Mouse (Mus musculus) cortical plate, adult 2 months (tissue): ENCODE measurements around the gene Fam83e. TPM values are rescaled to one million over a fixed set of nuclear protein-coding genes. Genes with fewer than 3 reads are reported as not detected.
A peak's percentile ranks its signal among the peaks of the same experiment; 100 is the strongest.

Experiments used
- H3K27ac ChIP-seq: fragments of 200-500 bp; 2 replicates; pipeline ENCODE4 v1.5.1; 2012; ENCODE audit warnings: low read length, control low read depth, inconsistent platforms; ENCODE audit not compliant: insufficient read depth
- H3K4me1 ChIP-seq: fragments of 200-500 bp; 2 replicates; pipeline ENCODE4 v1.6.1; 2011; ENCODE audit warnings: low read length; ENCODE audit not compliant: control insufficient read depth, insufficient read depth
- H3K4me3 ChIP-seq: fragments of 200-500 bp; 2 replicates; pipeline ENCODE4 v1.5.1; 2011; ENCODE audit warnings: mild to moderate bottlenecking, low read length, control low read depth; ENCODE audit not compliant: insufficient read depth
- CTCF ChIP-seq: fragments of 200-500 bp; IDR thresholded peaks from 2 replicates; pipeline ENCODE4 v1.5.1; 2011; ENCODE audit warnings: mild to moderate bottlenecking, control low read depth, low read length; ENCODE audit not compliant: insufficient read depth; ENCODE audit errors: extremely low read depth
- POLR2A ChIP-seq: fragments of 200-500 bp; IDR thresholded peaks from 2 replicates; pipeline ENCODE4 v1.6.1; 2011; ENCODE audit warnings: mild to moderate bottlenecking, low read length, control low read depth; ENCODE audit not compliant: insufficient read depth; ENCODE audit errors: extremely low read depth
- polyA plus RNA-seq: library from polyadenylated mRNA; depleted of rRNA; stranded (reverse); fragments of >200 nt; gene quantifications from 2 replicates; pipeline ENCODE4 v1.2.3, GENCODE M21; 2012

The Fam83e gene
- polyA plus RNA-seq, 1 experiment: 0.19 TPM

- Histone ChIP-seq H3K4me1 (peaks cover 9% of the 10 kb centered on the region), H3K27ac (no peak overlapping the region), H3K4me3 (peak overlapping the region; percentile 47)
- no peak for TF ChIP-seq POLR2A
- TF ChIP-seq CTCF: no peak
These were observed 7.0 kb upstream of the Fam83e start for GRCm38 (mm10) chr7:45713881-45714520.

DNA sequence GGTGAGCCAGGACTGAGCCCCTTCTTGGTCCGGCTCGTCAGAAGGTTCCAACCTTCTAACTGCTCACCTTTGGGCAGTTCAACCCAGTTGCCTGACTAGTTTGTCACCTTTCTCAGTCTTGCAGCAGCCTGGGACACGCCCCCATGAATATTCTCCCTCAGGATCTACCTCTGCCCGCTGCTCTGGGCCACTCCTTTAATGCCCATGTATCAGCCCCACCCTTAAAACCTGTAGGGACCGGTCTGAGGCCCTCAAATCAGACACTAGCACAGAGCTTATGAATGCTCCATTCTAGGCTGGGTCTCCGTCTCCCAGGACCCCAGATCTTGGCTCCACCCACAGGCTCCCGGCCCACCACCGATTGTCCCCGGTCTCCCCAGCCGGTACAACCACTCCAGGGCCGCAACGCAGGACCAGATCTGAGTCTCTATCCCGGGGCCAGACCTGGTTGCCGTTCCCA is 6.4 kb upstream of the Fam83e start:
- Histone ChIP-seq H3K4me1 (peaks cover 6% of the 10 kb centered on the region), H3K27ac (0 out of 2 replicates have a peak overlapping the region, but pooled peaks have one; percentile 16), H3K4me3 (peak overlapping the region; percentile 47)
- no peak for TF ChIP-seq POLR2A
- TF ChIP-seq CTCF: no peak

DNA sequence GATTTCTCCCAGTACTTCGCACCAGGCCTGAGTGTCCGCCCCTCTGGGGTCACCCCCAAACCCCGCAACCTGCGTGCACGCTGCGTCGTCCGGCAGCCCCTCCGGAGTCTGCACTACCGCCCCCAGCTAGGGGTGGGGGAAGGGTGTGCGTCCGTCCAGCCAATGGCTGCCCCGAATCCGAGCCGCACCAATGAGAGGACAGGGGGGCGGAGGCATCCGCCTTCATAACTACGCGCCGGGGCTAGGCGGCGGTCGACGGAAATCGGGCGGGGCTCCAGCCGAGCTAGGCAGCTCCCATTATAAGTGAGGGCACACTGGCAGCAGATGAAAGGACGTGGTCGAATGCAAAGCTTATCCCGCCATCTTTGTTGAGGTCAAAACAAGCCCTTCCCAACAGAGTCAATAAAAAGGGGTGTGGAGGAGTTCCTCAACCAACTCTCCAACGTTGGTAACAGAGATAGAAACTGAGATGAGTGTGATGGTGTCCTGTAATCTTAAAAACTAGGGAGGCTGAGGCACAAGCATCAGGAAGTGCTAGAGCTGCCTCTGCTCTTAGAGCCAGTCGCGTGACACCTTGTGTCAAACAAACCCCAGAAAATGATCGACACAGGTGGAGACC is 5.8 kb upstream of the Fam83e start, which contains the start of gene Rpl18:
Rpl18 (plus strand) TSS at position 368 of the 619 bp plus-strand sequence.
- Histone ChIP-seq H3K27ac (peak within 1 kb of the TSS; percentile 16; the same call in 1 of the 2 replicates), H3K4me1 (peaks cover 5% of the 10 kb centered on the region; the same call in 1 of the 2 replicates)
- no peak for TF ChIP-seq CTCF
- no peak; the same call in 1 of the 2 replicates for TF ChIP-seq POLR2A

DNA sequence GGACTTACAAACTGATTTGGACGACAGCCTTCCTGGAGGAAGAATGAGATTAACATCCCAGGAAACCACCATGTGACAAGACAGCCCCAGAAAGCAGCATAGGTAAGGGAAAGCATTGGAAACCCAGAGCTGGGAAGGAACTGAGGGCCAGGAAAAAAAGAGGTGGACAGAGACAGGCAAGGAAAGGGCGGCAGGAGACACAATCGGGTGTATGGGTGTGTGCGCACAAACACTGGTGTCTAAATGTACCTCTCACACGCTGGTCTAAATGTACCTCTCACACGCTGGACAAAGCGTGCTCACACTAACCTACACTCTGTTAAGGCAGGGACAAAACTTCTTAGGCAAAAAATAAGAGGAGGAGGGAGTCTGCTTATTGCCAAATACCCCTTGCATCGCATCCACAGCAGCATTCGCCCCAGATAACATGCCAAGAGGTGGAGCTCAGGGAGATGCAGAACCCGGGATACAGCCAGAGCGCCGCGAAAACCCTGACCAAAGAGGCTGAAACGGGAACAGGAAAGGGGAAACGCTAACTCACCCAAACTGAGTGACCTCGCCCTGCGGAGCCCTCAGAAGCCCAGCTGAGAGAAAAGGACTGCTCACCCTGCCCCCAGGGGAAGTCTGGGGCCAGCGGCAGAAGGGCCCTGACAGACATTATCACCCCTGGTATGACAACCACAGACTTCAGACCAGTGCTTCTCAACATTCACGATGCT is 5.1 kb upstream of the Fam83e start:
- Histone ChIP-seq H3K4me1 (peaks cover 5% of the 10 kb centered on the region; the same call in 1 of the 2 replicates), H3K4me3 (peak overlapping the region; percentile 47; the same call in 1 of the 2 replicates), H3K27ac (no peak overlapping the region; the same call in 1 of the 2 replicates)
- TF ChIP-seq POLR2A: no peak
- no peak for TF ChIP-seq CTCF

More for the DNA sequence above, 5.8 kb upstream of the Fam83e start, which contains the start of gene Rpl18:
- peak within 1 kb of the TSS; percentile 47 for H3K4me3 ChIP-seq

DNA sequence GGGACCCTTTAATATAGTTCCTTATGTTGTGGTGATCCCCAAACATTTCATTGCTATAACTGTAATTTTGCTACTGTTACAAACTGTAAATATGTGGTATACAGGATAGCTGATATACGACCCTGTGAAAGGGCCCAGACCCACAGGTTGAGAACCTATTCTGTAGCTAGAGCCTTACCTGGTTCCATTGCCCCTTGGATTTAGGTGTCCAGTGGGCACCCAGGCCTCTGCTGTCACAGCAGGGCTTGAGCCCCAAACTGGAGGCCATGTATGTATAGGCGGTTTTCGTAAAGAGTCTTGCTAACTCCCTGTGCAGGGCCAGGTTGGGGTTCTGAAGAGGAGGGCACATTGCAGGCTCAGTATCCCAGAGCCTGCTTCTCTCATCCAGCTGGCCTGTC is 4.6 kb upstream of the Fam83e start:
- no peak overlapping the region for H3K27ac ChIP-seq
- no peak overlapping the region for H3K4me3 ChIP-seq
- TF ChIP-seq CTCF (no peak), POLR2A (no peak)
- H3K4me1 ChIP-seq: peaks cover 5% of the 10 kb centered on the region; the same call in 1 of the 2 replicates

- H3K4me3 ChIP-seq: peak overlapping the region; percentile 82
- peaks cover 5% of the 10 kb centered on the region; the same call in 1 of the 2 replicates for H3K4me1 ChIP-seq
- no peak for TF ChIP-seq POLR2A
- no peak for TF ChIP-seq CTCF
- peak overlapping the region; percentile 61 for H3K27ac ChIP-seq
These were observed 3.8 kb upstream of the Fam83e start for GRCm38 (mm10) chr7:45716952-45717917.

DNA sequence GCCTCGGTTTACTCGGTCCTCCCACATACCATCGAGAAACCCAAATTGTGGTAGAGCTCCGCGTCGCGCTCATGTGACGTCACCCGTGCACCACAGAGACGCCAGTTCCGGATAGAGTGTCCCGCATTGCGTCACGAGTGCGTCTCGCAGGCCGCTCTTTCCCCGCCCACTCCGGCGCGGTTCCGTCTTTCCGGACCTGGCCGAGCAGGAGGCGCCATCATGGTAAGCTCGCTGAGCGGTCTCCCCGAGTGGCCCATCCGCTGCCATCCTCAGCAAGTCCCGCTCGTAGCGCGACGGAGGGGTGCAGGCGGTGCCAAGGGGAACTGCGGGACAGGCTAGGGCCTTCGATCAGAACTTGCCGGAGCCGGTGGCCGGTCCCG is 3.1 kb upstream of the Fam83e start, which contains the start of gene Sphk2:
Sphk2 (minus strand) TSS at position 85 of the 380 bp plus-strand sequence.
- H3K4me3 ChIP-seq: peak within 1 kb of the TSS; percentile 82
- H3K4me1 ChIP-seq: peaks cover 5% of the 10 kb centered on the region; the same call in 1 of the 2 replicates
- peak within 1 kb of the TSS; percentile 61 for H3K27ac ChIP-seq
- TF ChIP-seq POLR2A (peak; percentile 96), CTCF (no peak)

GRCm38 (mm10) chr7:45718331-45718730 is 2.7 kb upstream of the Fam83e start:
- H3K4me1 ChIP-seq: peaks cover 5% of the 10 kb centered on the region; the same call in 1 of the 2 replicates
- H3K4me3 ChIP-seq: peak overlapping the region; percentile 82
- TF ChIP-seq CTCF (no peak), POLR2A (no peak)
- peak overlapping the region; percentile 9 for H3K27ac ChIP-seq
